Mouse (Mus musculus): ENCODE results near the gene Atf7. TPM values are rescaled to one million over a fixed set of nuclear protein-coding genes. Genes with fewer than 3 reads are reported as not detected.
A peak's percentile ranks its signal among the peaks of the same experiment; 100 is the strongest.

The Atf7 gene
- polyA plus RNA-seq, 2 experiments from 2014 or later, result 41.4 to 42.2 TPM

DNA sequence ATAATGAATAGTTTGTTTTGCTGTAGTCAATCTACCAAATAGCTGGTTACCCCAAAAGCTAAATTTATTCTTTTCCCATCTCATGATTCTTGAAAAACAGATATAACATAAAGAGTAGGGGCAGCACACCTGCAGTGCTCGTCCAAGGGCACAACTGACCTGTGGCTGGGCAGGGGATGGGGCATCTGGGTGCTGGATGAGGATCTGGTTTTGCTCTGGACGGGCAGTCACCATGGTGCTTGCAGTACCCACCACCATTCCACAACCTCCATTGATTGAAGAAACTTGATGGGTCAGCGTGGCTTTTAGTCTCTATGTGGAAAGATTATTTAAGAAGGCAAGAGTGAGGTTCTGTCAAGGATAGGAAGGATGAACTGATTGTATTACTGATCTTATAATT lies 79.0 kb downstream of the Atf7 start:
- ATAC-seq, result no peak

DNA sequence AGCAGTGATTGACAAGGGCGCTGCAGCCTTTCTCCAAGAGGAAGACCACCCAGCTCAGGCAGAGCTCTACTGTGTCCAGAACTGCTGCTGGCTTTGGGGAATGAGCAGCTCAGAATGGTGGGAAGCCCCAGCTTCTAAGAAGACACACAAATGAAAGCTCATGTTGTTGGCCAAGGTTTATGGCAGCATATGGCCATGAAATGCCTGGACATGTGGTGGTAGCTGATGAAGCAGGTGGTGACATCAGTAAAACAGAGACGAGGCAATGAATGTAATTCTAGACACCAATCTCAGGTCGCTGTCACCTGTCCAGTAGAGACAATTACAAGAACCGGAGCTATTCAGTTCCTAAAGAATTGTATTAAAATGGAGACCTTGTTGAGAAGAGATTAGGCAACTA lies 80.5 kb downstream of the Atf7 start:
- ATAC-seq, result no peak

GRCm38 (mm10) chr15:102533926-102534325 lies 91.3 kb downstream of the Atf7 start:
- ATAC-seq, result no peak

GRCm38 (mm10) chr15:102532106-102532900 lies 93.0 kb downstream of the Atf7 start:
- ATAC-seq, result no peak

- ATAC-seq, result no peak
Observed at GRCm38 (mm10) chr15:102531586-102531985, 93.7 kb downstream of the Atf7 start.

GRCm38 (mm10) chr15:102530566-102530965 lies 94.7 kb downstream of the Atf7 start:
- no peak for ATAC-seq

DNA sequence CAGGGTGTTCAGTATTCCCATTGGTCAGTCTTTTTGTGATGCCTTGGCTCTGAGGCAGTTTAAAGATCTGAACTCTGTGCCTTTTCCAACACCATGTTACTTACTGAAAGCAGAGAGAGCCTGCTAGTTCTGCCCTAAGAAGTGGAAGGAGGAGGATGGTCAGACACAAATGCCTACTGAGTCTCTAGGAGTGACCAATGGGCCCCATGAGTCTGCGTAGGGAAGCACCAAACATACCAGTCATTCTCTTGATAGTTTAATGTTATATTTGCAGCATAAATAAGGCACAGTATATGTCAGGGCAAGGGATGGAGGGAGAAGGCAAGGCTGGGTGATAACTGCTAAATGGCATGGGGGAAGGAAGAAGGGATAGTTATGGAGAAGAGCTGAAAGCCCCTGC lies 96.9 kb downstream of the Atf7 start:
- ATAC-seq, result no peak

GRCm38 (mm10) chr15:102527936-102528335 lies 97.3 kb downstream of the Atf7 start:
- ATAC-seq, result no peak

DNA sequence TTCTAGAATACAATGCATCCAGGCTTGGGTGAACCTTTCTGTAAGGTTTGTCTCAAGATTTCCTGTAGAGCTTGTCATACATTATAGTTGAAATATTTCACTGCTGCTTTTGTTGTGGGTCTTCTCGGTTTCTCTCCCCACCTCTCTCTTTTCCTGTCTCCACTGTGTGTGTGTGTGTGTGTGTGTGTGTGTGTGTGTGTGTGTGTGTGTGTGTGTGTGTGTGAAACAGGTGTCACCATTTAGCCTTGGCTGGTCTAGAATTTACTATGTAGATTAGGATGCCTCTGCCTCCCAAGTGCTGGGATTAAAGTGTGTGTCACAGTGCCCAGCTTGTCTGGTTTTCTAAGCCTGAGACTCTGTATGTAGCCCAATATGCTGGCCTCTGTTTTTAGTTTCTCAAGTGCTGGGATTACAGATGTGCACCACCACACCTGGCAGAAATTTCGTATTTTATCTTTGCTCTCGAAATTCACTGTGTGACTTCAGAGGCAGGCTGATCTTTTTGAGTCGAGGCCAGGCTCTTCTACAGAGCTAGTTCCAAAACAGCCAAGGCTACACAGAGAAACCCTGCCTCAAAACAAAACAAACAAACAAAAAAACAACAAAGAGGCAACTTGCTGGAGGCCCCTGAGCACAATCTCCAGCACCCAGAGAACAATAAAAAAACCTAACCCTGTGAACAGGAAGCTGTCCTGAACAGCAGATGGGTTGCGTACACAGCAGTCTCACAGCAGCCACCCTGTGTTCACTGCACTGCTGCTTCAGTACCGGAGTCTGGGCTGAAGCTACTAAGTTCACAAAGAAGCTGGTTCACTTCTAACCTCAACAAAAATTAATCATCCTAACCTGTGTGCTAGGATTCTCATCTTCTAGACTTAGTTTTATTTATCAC lies 98.9 kb downstream of the Atf7 start:
- peak; percentile 53 for ATAC-seq

- ATAC-seq, result peak; percentile 85
Observed at GRCm38 (mm10) chr15:102524892-102525485, 100.3 kb downstream of the Atf7 start, which contains the start of gene Npff. Npff (minus strand) TSS chr15:102524942.

DNA sequence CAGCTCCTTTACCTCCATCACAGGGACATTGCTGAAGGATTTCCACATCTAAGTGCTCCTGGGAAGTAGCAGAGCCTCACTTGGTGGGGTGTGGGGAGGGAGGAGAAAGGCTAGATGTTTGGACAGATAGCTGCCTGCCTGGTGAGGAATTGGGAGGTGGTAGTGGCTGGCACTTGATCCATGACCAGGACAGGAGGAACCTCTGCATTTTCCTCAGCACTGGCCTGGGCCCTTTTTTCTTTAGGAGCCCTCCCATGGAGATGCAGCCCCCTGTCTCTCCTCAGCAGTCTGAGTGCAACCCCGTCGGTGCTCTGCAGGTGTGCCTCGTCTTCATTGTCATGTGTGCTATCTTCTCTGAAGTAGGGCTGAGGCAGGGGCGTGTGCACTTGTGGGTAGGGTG lies 103.8 kb downstream of the Atf7 start:
- ATAC-seq, result no peak

- ATAC-seq, result no peak
Observed at GRCm38 (mm10) chr15:102520416-102520815, 104.8 kb downstream of the Atf7 start.

DNA sequence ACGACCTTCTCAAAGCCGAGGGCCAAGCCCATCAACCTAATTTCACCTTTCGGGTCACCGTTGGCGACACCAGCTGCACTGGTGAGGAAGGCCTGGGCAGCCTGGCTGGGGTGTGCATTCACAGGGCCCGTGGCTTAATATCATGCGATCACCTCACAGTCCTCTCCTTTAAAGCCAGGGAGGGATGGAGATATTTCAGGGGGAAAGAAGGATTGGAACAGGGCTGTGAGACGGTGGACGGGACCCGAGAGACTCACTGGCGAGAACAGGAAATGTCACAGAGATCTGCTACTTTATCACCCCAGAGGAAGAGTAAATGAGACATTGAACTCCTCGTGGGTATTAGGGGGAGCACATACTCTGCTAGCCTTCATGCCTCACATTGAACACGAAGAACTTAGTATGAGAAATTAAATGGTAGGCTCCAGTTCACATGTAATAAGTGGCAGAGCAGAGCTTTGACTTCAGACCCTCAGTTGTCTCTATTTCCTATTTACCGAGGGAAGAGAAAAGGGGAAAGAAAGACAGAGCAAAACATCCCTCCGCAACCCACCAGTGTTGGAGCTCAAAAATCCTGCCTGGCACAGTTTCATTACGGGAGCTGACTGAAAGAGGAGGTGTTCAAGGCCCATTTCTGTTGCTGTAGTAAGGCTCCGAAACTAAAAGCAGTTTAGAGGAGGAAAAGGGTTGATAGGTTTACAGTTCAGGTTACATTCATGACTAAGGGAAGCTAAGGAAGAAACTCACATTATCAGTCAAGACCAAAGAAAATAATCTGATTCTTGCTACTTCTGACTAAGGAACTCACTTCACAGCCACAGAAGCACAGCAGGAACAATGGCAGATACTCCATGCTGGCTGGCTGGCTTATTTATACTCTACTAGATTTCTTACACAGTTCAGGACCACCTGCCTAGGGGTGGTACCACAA lies 105.8 kb downstream of the Atf7 start:
- ATAC-seq, result no peak

DNA sequence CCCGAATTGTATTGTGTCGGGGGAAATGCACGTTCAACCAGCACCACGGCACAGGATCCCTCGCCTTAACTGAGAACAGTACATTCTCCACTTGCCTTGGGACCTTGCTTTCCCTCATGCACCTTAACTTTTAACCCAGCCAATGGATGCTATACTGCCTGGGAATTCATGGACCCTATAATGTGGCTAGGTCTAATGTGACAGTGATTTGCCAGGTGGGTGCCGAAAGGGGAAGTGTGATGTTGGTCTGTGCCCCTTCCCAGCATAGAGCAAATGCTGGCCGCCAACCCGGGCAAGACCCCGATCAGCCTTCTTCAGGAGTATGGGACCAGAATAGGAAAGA lies 106.4 kb downstream of the Atf7 start:
- ATAC-seq, result no peak

GRCm38 (mm10) chr15:102517976-102518858 lies 107.0 kb downstream of the Atf7 start, which contains the start of gene Tarbp2:
Tarbp2 (plus strand) TSS chr15:102518192.
- ATAC-seq, result peak; percentile 87

DNA sequence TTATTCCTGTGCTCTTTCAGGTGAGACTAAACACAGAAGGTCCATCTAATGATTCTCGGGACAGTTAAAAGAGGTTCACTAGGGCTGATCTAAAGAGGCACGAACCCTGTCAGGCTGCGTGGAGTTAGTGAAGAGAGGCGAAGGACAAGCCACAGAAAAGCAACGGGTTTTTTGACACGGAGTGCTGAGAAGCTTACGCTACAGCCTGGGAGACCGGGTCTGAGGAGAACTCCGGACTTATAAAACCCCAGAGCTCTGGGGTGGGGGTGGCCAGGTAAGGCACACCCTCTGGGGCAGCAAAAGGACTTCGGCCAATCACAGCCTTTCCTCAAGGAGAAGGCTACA lies 107.7 kb downstream of the Atf7 start:
- no peak for ATAC-seq

DNA sequence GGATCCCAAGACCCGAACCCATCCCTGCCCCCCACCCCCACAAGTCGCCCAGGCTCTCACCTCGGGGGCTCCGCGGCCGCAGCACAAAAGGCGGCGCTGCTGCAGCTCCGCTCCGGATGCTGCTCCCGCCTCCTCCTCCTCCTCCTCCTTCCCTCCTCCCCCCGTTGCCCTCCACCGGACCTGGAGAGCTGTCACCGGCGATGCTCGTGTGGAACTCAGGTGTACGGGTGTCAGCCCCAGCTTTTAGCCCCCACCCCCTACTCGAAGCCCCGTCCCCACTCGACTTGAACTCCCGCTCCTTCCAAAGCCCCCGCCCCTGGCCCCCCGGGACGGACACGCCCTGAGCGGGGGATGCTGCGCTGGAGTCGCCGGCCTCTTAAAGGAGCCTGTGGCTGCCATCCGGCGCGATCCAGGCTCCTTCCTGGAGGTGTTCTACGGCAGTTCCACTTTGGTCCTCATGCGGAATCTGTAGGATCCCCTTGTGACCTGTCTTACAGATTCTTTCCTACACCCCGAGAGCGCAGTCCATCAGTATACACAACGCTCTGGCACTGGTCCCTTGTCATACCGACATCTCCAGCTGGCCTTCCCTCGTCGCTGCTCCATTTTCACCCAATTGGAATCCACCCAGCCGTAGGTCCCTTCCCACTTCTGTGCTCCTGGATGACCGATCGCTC lies 108.4 kb downstream of the Atf7 start, which contains the start of gene Map3k12:
TSS of gene Map3k12 (minus strand) at position 337 of the 677 bp plus-strand sequence.
- ATAC-seq, result peak; percentile 3

GRCm38 (mm10) chr15:102516293-102516692 lies 109.0 kb downstream of the Atf7 start:
- no peak for ATAC-seq

- ATAC-seq, result no peak
Observed at GRCm38 (mm10) chr15:102515791-102516190, 109.5 kb downstream of the Atf7 start.

GRCm38 (mm10) chr15:102515261-102515660 lies 110.0 kb downstream of the Atf7 start:
- ATAC-seq, result no peak
